ENCODE assay signal across 15 mouse cellular contexts in the genomic region with DNA sequence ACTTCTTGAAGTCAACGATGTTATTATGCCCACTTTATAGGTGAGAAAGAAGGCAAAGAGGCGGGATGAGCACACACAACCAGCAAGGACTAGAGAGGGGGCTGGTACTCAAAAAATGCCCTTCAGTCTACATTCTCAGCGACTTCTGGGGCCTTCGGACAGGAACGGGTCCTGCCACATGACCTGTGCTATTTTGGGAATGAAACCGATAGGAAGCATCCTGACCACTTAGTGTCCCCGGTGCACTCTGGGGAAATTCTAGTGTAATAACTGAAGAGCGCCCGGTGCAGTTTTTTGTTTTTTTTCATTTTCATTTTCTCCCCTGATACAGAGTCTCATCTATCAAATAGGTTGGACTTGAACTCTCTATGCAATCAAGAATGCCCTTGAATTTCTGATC.
"Had no signal": no experiment of that assay in that cellular context is flagged by ENCODE, and none has a peak within 500 bp of the region (broad histone marks: within the 10 kb centered on the region; RNA-seq: fewer than 3 reads in every experiment).

No protein-coding gene starts in this region.

- ATAC-seq: liver, postnatal 0 days; midbrain, embryonic 15.5 days had no signal

- H3K9ac ChIP-seq: limb, embryonic 12.5 days; liver, embryonic 13.5 days; liver, postnatal 0 days; lung, embryonic 15.5 days; midbrain, embryonic 15.5 days; neural tube, embryonic 12.5 days had no signal

- H3K27ac ChIP-seq: left cerebral cortex, adult 2 months; limb, embryonic 12.5 days; liver, embryonic 13.5 days; lung, embryonic 15.5 days; macrophage; midbrain, embryonic 15.5 days; neural tube, embryonic 12.5 days had no signal

- DNase-seq: liver; liver, embryonic 13.5 days; liver, postnatal 0 days; lung, postnatal 14 days; spleen, adult 18-20 months; thymus, adult 18-20 months; thymus, postnatal 25 days had no signal

- H3K27me3 ChIP-seq: limb, embryonic 12.5 days; liver, embryonic 13.5 days; lung, embryonic 15.5 days; megakaryocyte, embryonic 14.5 days; midbrain, embryonic 15.5 days; neural tube, embryonic 12.5 days had no signal

- H3K4me2 ChIP-seq: limb, embryonic 12.5 days; liver, embryonic 13.5 days; lung, embryonic 15.5 days; midbrain, embryonic 11.5 days; midbrain, embryonic 15.5 days; neural tube, embryonic 12.5 days had no signal

- H3K4me3 ChIP-seq: left cerebral cortex, adult 2 months; limb, embryonic 12.5 days; liver, embryonic 13.5 days; lung, embryonic 15.5 days; megakaryocyte, embryonic 14.5 days; midbrain, embryonic 15.5 days; neural tube, embryonic 12.5 days had no signal

- H3K9me3 ChIP-seq: limb, embryonic 12.5 days; liver, embryonic 13.5 days; lung, embryonic 15.5 days; megakaryocyte, embryonic 14.5 days; midbrain, embryonic 15.5 days; neural tube, embryonic 12.5 days had no signal

- H3K36me3 ChIP-seq: liver, embryonic 13.5 days; lung, embryonic 15.5 days; midbrain, embryonic 15.5 days; neural tube, embryonic 12.5 days had no signal

- H3K4me1 ChIP-seq: liver, embryonic 13.5 days; neural tube, embryonic 12.5 days had no signal
